Mouse (Mus musculus) forebrain, postnatal 0 days (tissue): ENCODE measurements at regions not wholly inside any gene's neighbourhood (a gene's known extent, or its start where the extent isn't known, plus 50 kb on each side); places are given as distances from the start of the nearest gene placed in this dataset.

ENCODE experiments used
- ATAC-seq: fragments of 200-750 bp; cut with Nextera tagmentation; 2 replicates; pipeline ENCODE4 v1.8.0; 2017; ENCODE audit warnings: mild to moderate bottlenecking, moderate library complexity
- DNase-seq: peaks from one replicate; pipeline ENCODE4 v3.0.0-alpha.2; 2015
- H3K27ac ChIP-seq: fragments of 300-500 bp; sonication (generic); 2 replicates; pipeline ENCODE4 v1.5.1; 2014; ENCODE audit warnings: low read depth, mild to moderate bottlenecking, antibody characterized with exemption, low read length, moderate library complexity, mixed read lengths
- H3K27me3 ChIP-seq: fragments of 300-500 bp; sonication (generic); 2 replicates; pipeline ENCODE4 v1.6.1; 2014; ENCODE audit warnings: mild to moderate bottlenecking, low read length, mixed read lengths; ENCODE audit not compliant: insufficient read depth
- H3K36me3 ChIP-seq: fragments of 300-500 bp; sonication (generic); 2 replicates; pipeline ENCODE4 v1.6.1; 2014; ENCODE audit warnings: mild to moderate bottlenecking, moderate library complexity; ENCODE audit not compliant: insufficient read depth
- H3K4me1 ChIP-seq: fragments of 300-500 bp; sonication (generic); 2 replicates; pipeline ENCODE4 v1.6.1; 2014; ENCODE audit warnings: antibody characterized with exemption; ENCODE audit not compliant: insufficient read depth
- H3K4me2 ChIP-seq: fragments of 300-500 bp; sonication (generic); 2 replicates; pipeline ENCODE4 v1.6.1; 2014; ENCODE audit warnings: low read depth, mild to moderate bottlenecking, moderate library complexity
- H3K4me3 ChIP-seq: fragments of 300-500 bp; sonication (generic); 2 replicates; pipeline ENCODE4 v1.5.1; 2014; ENCODE audit warnings: low read depth, low read length, mixed read lengths
- H3K9ac ChIP-seq: fragments of 300-500 bp; sonication (generic); 2 replicates; pipeline ENCODE4 v1.6.1; 2014; ENCODE audit warnings: mild to moderate bottlenecking
- H3K9me3 ChIP-seq: fragments of 300-500 bp; sonication (generic); 2 replicates; pipeline ENCODE4 v1.6.1; 2016; ENCODE audit warnings: low read length
- CTCF ChIP-seq: sonication (generic); IDR thresholded peaks from 2 replicates; pipeline ENCODE4 v1.5.1; 2016; ENCODE audit warnings: antibody characterized with exemption, control low read depth, low read depth
- WGBS: fragments of 180-500 bp; shearing (Covaris S2); extraction: QIAGEN DNeasy Blood & Tissue Kit; methylation state at CpG from one replicate; pipeline ENCODE4 v1.1.7; 2014; 5-methylcytosine and 5-hydroxymethylcytosine counted together

- ATAC-seq (no peak), DNase-seq (no peak)
- Histone ChIP-seq H3K36me3 (no peaks in the 10 kb centered on the region), H3K4me1 (no peaks in the 10 kb centered on the region), H3K27ac (no peak overlapping the region), H3K4me3 (no peak overlapping the region), H3K9me3 (no peaks in the 10 kb centered on the region), H3K9ac (no peak overlapping the region), H3K27me3 (no peaks in the 10 kb centered on the region), H3K4me2 (no peak overlapping the region)
- 72% methylated on average over 5 of the region's 5 CpGs for WGBS
- TF ChIP-seq CTCF = no peak
These were observed 91.9 kb downstream of the Spry2 start for GRCm38 (mm10) chr14:105804761-105805160.

GRCm38 (mm10) chr14:105803281-105803680, 93.3 kb downstream of the Spry2 start:
- H3K36me3 ChIP-seq = no peaks in the 10 kb centered on the region
- DNase-seq (no peak), ATAC-seq (no peak)
- H3K27me3 ChIP-seq = no peaks in the 10 kb centered on the region
- WGBS = 50% methylated on average over 7 of the region's 7 CpGs
- H3K4me2 ChIP-seq = no peak overlapping the region
- H3K4me3 ChIP-seq = no peak overlapping the region
- H3K27ac ChIP-seq = no peak overlapping the region
- no peak overlapping the region for H3K9ac ChIP-seq
- no peaks in the 10 kb centered on the region for H3K4me1 ChIP-seq
- no peaks in the 10 kb centered on the region for H3K9me3 ChIP-seq
- no peak for TF ChIP-seq CTCF

- no peak overlapping the region for H3K4me2 ChIP-seq
- no peaks in the 10 kb centered on the region for H3K4me1 ChIP-seq
- H3K36me3 ChIP-seq = no peaks in the 10 kb centered on the region
- H3K4me3 ChIP-seq = no peak overlapping the region
- no peak for ATAC-seq
- no peak for DNase-seq
- no peaks in the 10 kb centered on the region for H3K9me3 ChIP-seq
- WGBS = 24% methylated on average over 18 of the region's 18 CpGs
- TF ChIP-seq CTCF = no peak
- no peaks in the 10 kb centered on the region for H3K27me3 ChIP-seq
- H3K9ac ChIP-seq = no peak overlapping the region
- no peak overlapping the region for H3K27ac ChIP-seq
These were observed 93.9 kb downstream of the Spry2 start for GRCm38 (mm10) chr14:105802529-105803280.

- 55% methylated on average over 13 of the region's 13 CpGs for WGBS
These were observed 96.3 kb downstream of the Spry2 start for GRCm38 (mm10) chr14:105800142-105800925.

GRCm38 (mm10) chr14:105799401-105799861, 97.2 kb downstream of the Spry2 start:
- H3K27me3 ChIP-seq = no peaks in the 10 kb centered on the region
- no peaks in the 10 kb centered on the region for H3K9me3 ChIP-seq
- ATAC-seq (no peak), DNase-seq (no peak)
- H3K4me2 ChIP-seq = no peak overlapping the region
- H3K4me3 ChIP-seq = no peak overlapping the region
- WGBS = 24% methylated on average over 3 of the region's 3 CpGs
- H3K27ac ChIP-seq = no peak overlapping the region
- no peaks in the 10 kb centered on the region for H3K36me3 ChIP-seq
- no peaks in the 10 kb centered on the region for H3K4me1 ChIP-seq
- no peak overlapping the region for H3K9ac ChIP-seq
- no peak for TF ChIP-seq CTCF

More at GRCm38 (mm10) chr14:105800142-105800925, 96.3 kb downstream of the Spry2 start:
- H3K27ac ChIP-seq = no peak overlapping the region
- no peak for TF ChIP-seq CTCF
- no peak for ATAC-seq
- H3K4me3 ChIP-seq = no peak overlapping the region
- H3K9me3 ChIP-seq = no peaks in the 10 kb centered on the region
- H3K27me3 ChIP-seq = no peaks in the 10 kb centered on the region
- H3K4me2 ChIP-seq = no peak overlapping the region
- DNase-seq = no peak
- no peaks in the 10 kb centered on the region for H3K4me1 ChIP-seq
- no peak overlapping the region for H3K9ac ChIP-seq
- H3K36me3 ChIP-seq = no peaks in the 10 kb centered on the region

- Histone ChIP-seq H3K4me3 (no peak overlapping the region), H3K4me2 (no peak overlapping the region), H3K4me1 (no peaks in the 10 kb centered on the region), H3K9ac (no peak overlapping the region), H3K36me3 (no peaks in the 10 kb centered on the region), H3K27ac (no peak overlapping the region), H3K9me3 (no peaks in the 10 kb centered on the region), H3K27me3 (no peaks in the 10 kb centered on the region)
- 81% methylated on average over 4 of the region's 4 CpGs for WGBS
- ATAC-seq = no peak
- DNase-seq = no peak
- no peak for TF ChIP-seq CTCF
These were observed 103.5 kb downstream of the Spry2 start for GRCm38 (mm10) chr14:105793010-105793702.
